Mouse (Mus musculus): ENCODE data around the gene Lrrc3c.

- TF ChIP-seq TAL1 (IDR thresholded peaks at IDR 0.05; ENCODE audit: low read length), result no peak
- no peak for TF ChIP-seq GATA1 (IDR thresholded peaks at IDR 0.05; ENCODE audit: low read length)
Measured at GRCm38 (mm10) chr11:98645946-98646345, 47.9 kb downstream of the Lrrc3c start.

All from erythroblast, embryonic 14.5 days (primary cell).